Mouse (Mus musculus): ENCODE measurements around the gene Arpc1a. TPM values are rescaled to one million over a fixed set of nuclear protein-coding genes. Genes with fewer than 3 reads are reported as not detected.
"Not testable (repeated sequence)": the region's sequence is repeated elsewhere in the genome, so short reads cannot be mapped to it uniquely, and the experiment has no call there.

Arpc1a gene
- total RNA-seq (2012; rRNA removed), result 48.2 and 65.4 TPM in 2 replicates

DNA sequence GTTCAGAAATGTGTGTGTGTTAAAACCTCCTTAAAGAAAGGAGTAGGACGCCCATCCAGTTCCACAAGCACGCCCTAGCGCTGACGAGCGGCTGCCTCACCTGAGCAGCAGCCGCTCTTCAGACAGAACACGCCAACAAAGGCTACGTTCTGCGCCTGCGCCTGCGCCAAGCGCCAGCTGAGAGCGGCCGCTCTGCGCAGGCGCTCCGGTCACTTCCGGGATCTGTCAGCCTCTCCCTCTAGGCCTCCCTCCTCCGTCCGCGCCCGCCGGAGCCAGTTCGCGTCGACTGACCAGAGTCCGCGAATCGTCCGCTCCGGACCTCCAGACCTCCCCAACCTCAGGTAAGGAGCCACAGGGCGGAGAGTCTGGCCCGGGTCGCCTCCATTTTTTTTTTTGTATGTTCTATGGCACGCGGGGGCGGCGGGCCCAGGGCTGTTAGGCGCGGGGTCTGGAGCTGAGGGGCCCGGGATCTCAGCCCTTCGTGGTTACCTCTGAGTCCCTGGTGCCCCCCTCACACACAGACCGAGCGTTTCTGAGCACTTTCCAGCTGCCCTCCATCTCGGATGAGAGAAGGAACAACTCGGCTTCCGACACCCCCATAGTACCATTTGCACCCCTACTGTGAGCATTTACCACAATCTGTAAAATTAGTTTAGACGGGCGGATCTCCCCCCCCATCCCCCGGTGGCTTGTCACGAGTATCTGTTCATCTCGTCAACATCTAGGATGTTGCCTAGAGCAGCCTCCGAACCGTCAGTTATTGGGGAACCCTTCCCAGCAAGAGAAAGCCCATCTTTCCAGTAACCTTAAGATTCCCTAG, at the start of gene Arpc1a, which contains the start of gene Kpna7:
Gene Arpc1a, plus strand, starts transcription at position 199 of the 820 bp plus-strand sequence.
Gene Kpna7, minus strand, starts transcription at position 399 of the 820 bp plus-strand sequence.
- Histone ChIP-seq H3K36me3 (ENCODE audit: control insufficient read depth, insufficient read depth, low read length, poor library complexity, severe bottlenecking) (no peaks in the 10 kb centered on the region), H3K4me1 (ENCODE audit: control insufficient read depth in 2 of 2, insufficient read depth in 2 of 2, low read length in 2 of 2, poor library complexity in 1 of 2) (peaks cover 2 to 3% of the 10 kb centered on the region in 2 experiments; a peak in 2 of 4 replicates), H3K27ac (ENCODE audit: insufficient read depth, low read depth, low read length, poor library complexity, severe bottlenecking) (no peak within 1 kb of the TSS), H3K9me3 (ENCODE audit: control insufficient read depth, insufficient read depth, low read depth, low read length) (no peaks in the 10 kb centered on the region), H3K9ac (ENCODE audit: insufficient read depth, low read depth, low read length, poor library complexity, severe bottlenecking) (peak within 1 kb of the TSS; percentile 81), H3K4me3 (ENCODE audit: insufficient read depth in 1 of 2, low read depth in 1 of 2, low read length in 2 of 2, poor library complexity in 1 of 2, severe bottlenecking in 1 of 2) (peak within 1 kb of the TSS; percentile 64 to 87)
- TF ChIP-seq HCFC1 (IDR thresholded peaks at IDR 0.05; ENCODE audit: borderline replicate concordance, insufficient read depth, low read length) (no peak), ZNF384 (IDR thresholded peaks at IDR 0.05; ENCODE audit: low read depth, low read length) (no peak), CHD2 (IDR thresholded peaks at IDR 0.05; ENCODE audit: low read depth, low read length) (no peak), ZC3H11A (IDR thresholded peaks at IDR 0.05; ENCODE audit: borderline replicate concordance, low read depth, low read length) (no peak)
- in situ Hi-C loops (cut with MboI; ENCODE audit: low sequenced_read_pairs in 2 of 2, unreplicated experiment in 2 of 2), result no loop called here
- DNase-seq (ENCODE audit: low read depth, low spot score), result peak; percentile 78

DNA sequence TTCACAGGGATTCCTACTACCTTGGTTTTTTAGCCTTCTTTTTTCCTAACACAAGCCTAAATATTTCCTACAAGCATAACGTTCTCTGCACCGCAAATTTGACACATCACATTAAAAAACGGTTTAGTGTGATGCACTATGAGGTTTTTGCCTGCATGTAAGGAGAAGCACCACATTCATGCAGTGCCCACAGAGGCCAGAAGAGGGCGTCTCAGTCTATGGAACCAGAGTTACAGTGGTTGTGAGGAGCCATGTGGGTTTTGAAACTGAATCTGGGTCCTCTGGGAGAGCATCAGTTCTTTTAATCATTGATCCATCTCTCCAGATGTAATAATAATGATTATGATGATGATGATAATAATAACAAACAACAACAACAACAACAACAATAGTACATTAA, 42.0 kb upstream of the Arpc1a start:
- Histone ChIP-seq H3K27ac (ENCODE audit: insufficient read depth, low read depth, low read length, poor library complexity, severe bottlenecking) (no peak overlapping the region), H3K36me3 (ENCODE audit: control insufficient read depth, insufficient read depth, low read length, poor library complexity, severe bottlenecking) (no peaks in the 10 kb centered on the region), H3K9ac (ENCODE audit: insufficient read depth, low read depth, low read length, poor library complexity, severe bottlenecking) (no peak overlapping the region), H3K4me3 (ENCODE audit: insufficient read depth in 1 of 2, low read depth in 1 of 2, low read length in 2 of 2, poor library complexity in 1 of 2, severe bottlenecking in 1 of 2) (no peak overlapping the region), H3K9me3 (ENCODE audit: control insufficient read depth, insufficient read depth, low read depth, low read length) (no peaks in the 10 kb centered on the region), H3K4me1 (ENCODE audit: control insufficient read depth in 2 of 2, insufficient read depth in 2 of 2, low read length in 2 of 2, poor library complexity in 1 of 2) (no peaks in the 10 kb centered on the region)
- in situ Hi-C loops (cut with MboI; ENCODE audit: low sequenced_read_pairs in 2 of 2, unreplicated experiment in 2 of 2), result no loop called here
- TF ChIP-seq CHD2 (IDR thresholded peaks at IDR 0.05; ENCODE audit: low read depth, low read length), result no peak
- TF ChIP-seq ZNF384 (IDR thresholded peaks at IDR 0.05; ENCODE audit: low read depth, low read length), result no peak
- no peak for TF ChIP-seq MAFK (IDR thresholded peaks at IDR 0.05; ENCODE audit: insufficient read depth, low read depth, low read length)
- TF ChIP-seq ZC3H11A (IDR thresholded peaks at IDR 0.05; ENCODE audit: borderline replicate concordance, low read depth, low read length), result peak; percentile 79
- peak; percentile 58 for DNase-seq (ENCODE audit: low read depth, low spot score)

DNA sequence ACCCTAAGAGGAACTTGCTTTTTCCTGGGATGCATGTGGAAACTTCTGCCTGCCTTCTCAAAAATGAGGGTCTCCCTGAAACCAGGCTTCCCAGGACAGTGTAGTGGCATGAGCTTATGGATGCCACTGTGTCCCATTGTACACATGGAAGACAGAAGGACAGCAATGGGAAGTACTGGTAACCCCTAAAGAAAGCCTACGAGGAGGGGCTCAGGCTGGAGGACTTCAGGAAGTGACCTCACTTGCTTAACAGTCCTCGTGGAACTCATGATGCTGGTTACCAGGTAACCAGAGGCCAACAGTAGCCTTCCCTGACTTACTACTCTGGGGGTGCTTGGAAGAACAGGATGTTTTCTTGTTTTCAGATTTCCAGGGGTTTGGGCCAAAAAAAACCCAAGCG, 40.9 kb upstream of the Arpc1a start, which contains the start of gene 1700018F24Rik:
Gene 1700018F24Rik, plus strand, starts transcription at position 301 of the 400 bp plus-strand sequence.
- H3K9me3 ChIP-seq (ENCODE audit: control insufficient read depth, insufficient read depth, low read depth, low read length); H3K4me1 ChIP-seq (ENCODE audit: control insufficient read depth in 2 of 2, insufficient read depth in 2 of 2, low read length in 2 of 2, poor library complexity in 1 of 2); H3K9ac ChIP-seq (ENCODE audit: insufficient read depth, low read depth, low read length, poor library complexity, severe bottlenecking); H3K4me3 ChIP-seq (ENCODE audit: insufficient read depth in 1 of 2, low read depth in 1 of 2, low read length in 2 of 2, poor library complexity in 1 of 2, severe bottlenecking in 1 of 2); in situ Hi-C loops (cut with MboI; ENCODE audit: low sequenced_read_pairs in 2 of 2, unreplicated experiment in 2 of 2); H3K27ac ChIP-seq (ENCODE audit: insufficient read depth, low read depth, low read length, poor library complexity, severe bottlenecking); DNase-seq (ENCODE audit: low read depth, low spot score); H3K36me3 ChIP-seq (ENCODE audit: control insufficient read depth, insufficient read depth, low read length, poor library complexity, severe bottlenecking): not testable (repeated sequence)

DNA sequence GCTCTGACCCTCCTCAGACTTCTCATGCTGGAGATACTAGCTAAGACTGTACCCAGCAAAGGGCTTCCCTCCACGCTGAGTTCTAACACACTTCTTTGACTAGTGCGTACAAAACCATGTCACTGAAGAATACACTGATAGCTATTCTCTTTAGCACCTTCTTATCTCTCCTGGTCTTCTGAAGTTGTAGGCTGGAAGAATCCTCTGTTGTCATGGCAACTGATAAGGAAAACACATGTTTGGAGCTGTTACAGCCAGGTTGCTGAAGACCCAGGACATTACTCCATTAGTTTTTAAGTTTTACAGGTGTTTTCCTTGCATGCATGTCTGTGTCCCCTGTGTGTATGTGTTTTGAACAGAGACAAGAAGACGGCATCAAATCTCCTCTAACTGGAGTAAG, 29.4 kb upstream of the Arpc1a start:
- in situ Hi-C loops (cut with MboI; ENCODE audit: low sequenced_read_pairs in 2 of 2, unreplicated experiment in 2 of 2); H3K9me3 ChIP-seq (ENCODE audit: control insufficient read depth, insufficient read depth, low read depth, low read length); H3K4me3 ChIP-seq (ENCODE audit: insufficient read depth in 1 of 2, low read depth in 1 of 2, low read length in 2 of 2, poor library complexity in 1 of 2, severe bottlenecking in 1 of 2); H3K36me3 ChIP-seq (ENCODE audit: control insufficient read depth, insufficient read depth, low read length, poor library complexity, severe bottlenecking); H3K4me1 ChIP-seq (ENCODE audit: control insufficient read depth in 2 of 2, insufficient read depth in 2 of 2, low read length in 2 of 2, poor library complexity in 1 of 2); DNase-seq (ENCODE audit: low read depth, low spot score); H3K27ac ChIP-seq (ENCODE audit: insufficient read depth, low read depth, low read length, poor library complexity, severe bottlenecking); H3K9ac ChIP-seq (ENCODE audit: insufficient read depth, low read depth, low read length, poor library complexity, severe bottlenecking): not testable (repeated sequence)

DNA sequence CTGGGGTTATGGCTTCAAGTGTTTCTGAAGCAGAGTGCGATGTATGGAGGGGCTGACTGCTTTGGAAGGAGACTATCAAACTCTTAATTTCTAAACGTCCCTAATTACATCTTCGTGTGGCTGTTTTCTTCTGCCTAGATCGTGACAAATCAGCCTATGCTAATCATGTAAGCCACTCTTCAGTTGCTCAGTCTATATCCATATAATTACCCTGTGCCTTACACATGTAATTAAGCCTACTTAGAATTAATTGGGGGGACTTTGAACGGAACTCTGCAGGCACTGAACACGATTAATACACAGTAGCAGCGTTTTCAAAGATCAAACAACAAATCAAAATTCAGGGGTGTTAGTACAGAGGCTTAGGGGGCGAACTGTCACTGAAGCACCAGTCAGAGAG, 25.7 kb upstream of the Arpc1a start:
- in situ Hi-C loops (cut with MboI; ENCODE audit: low sequenced_read_pairs in 2 of 2, unreplicated experiment in 2 of 2), result no loop called here
- TF ChIP-seq CHD2 (IDR thresholded peaks at IDR 0.05; ENCODE audit: low read depth, low read length) (no peak), MAFK (IDR thresholded peaks at IDR 0.05; ENCODE audit: insufficient read depth, low read depth, low read length) (no peak), HCFC1 (IDR thresholded peaks at IDR 0.05; ENCODE audit: borderline replicate concordance, insufficient read depth, low read length) (no peak), ZNF384 (IDR thresholded peaks at IDR 0.05; ENCODE audit: low read depth, low read length) (no peak), ZC3H11A (IDR thresholded peaks at IDR 0.05; ENCODE audit: borderline replicate concordance, low read depth, low read length) (no peak)
- Histone ChIP-seq H3K9ac (ENCODE audit: insufficient read depth, low read depth, low read length, poor library complexity, severe bottlenecking) (no peak overlapping the region), H3K27ac (ENCODE audit: insufficient read depth, low read depth, low read length, poor library complexity, severe bottlenecking) (no peak overlapping the region), H3K9me3 (ENCODE audit: control insufficient read depth, insufficient read depth, low read depth, low read length) (no peaks in the 10 kb centered on the region), H3K4me1 (ENCODE audit: control insufficient read depth in 2 of 2, insufficient read depth in 2 of 2, low read length in 2 of 2, poor library complexity in 1 of 2) (no peaks in the 10 kb centered on the region; a peak in 1 of 4 replicates), H3K36me3 (ENCODE audit: control insufficient read depth, insufficient read depth, low read length, poor library complexity, severe bottlenecking) (no peaks in the 10 kb centered on the region), H3K4me3 (ENCODE audit: insufficient read depth in 1 of 2, low read depth in 1 of 2, low read length in 2 of 2, poor library complexity in 1 of 2, severe bottlenecking in 1 of 2) (no peak overlapping the region)
- DNase-seq (ENCODE audit: low read depth, low spot score), result no peak
